Mouse (Mus musculus) olfactory bulb, adult 2 months (tissue): Measurements from ENCODE around the gene Igfbp4. TPM values are rescaled to one million over a fixed set of nuclear protein-coding genes. Genes with fewer than 3 reads are reported as not detected.
A peak's percentile ranks its signal among the peaks of the same experiment; 100 is the strongest.

Source experiments
- H3K27ac ChIP-seq: fragments of 200-500 bp; 2 replicates; pipeline ENCODE4 v1.5.1; 2012; ENCODE audit warnings: low read depth, low read length; ENCODE audit not compliant: insufficient read depth
- H3K4me1 ChIP-seq: fragments of 200-500 bp; 2 replicates; pipeline ENCODE4 v1.6.1; 2012; ENCODE audit warnings: low read length; ENCODE audit not compliant: control insufficient read depth, insufficient read depth
- H3K4me3 ChIP-seq: fragments of 200-500 bp; 2 replicates; pipeline ENCODE4 v1.5.1; 2012; ENCODE audit warnings: mild to moderate bottlenecking, low read depth, low read length, moderate library complexity; ENCODE audit not compliant: insufficient read depth
- CTCF ChIP-seq: fragments of 200-500 bp; IDR thresholded peaks from 2 replicates; pipeline ENCODE4 v1.5.1; 2012; ENCODE audit warnings: low read depth, mild to moderate bottlenecking, low read length, moderate library complexity; ENCODE audit not compliant: insufficient read depth
- POLR2A ChIP-seq: fragments of 200-500 bp; IDR thresholded peaks from 2 replicates; pipeline ENCODE4 v1.6.1; 2012; ENCODE audit warnings: mild to moderate bottlenecking, low read depth, low read length, moderate library complexity; ENCODE audit not compliant: insufficient read depth
- WGBS: fragments of 180-500 bp; shearing (Covaris S2); methylation state at CpG from one replicate; pipeline ENCODE4 v1.1.7; 2018; 5-methylcytosine and 5-hydroxymethylcytosine counted together
- polyA plus RNA-seq: library from polyadenylated mRNA; stranded (reverse); fragments of >200 nt; gene quantifications from 2 replicates; pipeline ENCODE4 v1.2.4, GENCODE M21; 2012; ENCODE audit warnings: low replicate concordance; ENCODE audit not compliant: missing spikeins, insufficient read depth, insufficient read length

The Igfbp4 gene
- not detected in 2 replicates for polyA plus RNA-seq

GRCm38 (mm10) chr11:99041051-99041729 lies at the start of gene Igfbp4:
Gene Igfbp4, plus strand, starts transcription at chr11:99041244.
- no peak within 1 kb of the TSS for H3K27ac ChIP-seq
- peaks cover 19% of the 10 kb centered on the region for H3K4me1 ChIP-seq
- TF ChIP-seq POLR2A (no peak; the same call in 1 of the 2 replicates), CTCF (no peak)
- H3K4me3 ChIP-seq, result peak within 1 kb of the TSS; percentile 44
- WGBS, result under 1% methylated on average over 63 of the region's 63 CpGs

- TF ChIP-seq POLR2A (no peak), CTCF (no peak)
- H3K4me3 ChIP-seq, result no peak overlapping the region
- H3K4me1 ChIP-seq, result no peaks in the 10 kb centered on the region
- WGBS, result 95% methylated on average over 7 of the region's 7 CpGs
- H3K27ac ChIP-seq, result no peak overlapping the region
Observed at GRCm38 (mm10) chr11:98995987-98996386, 45.1 kb upstream of the Igfbp4 start.

GRCm38 (mm10) chr11:98997659-98998058 lies 43.4 kb upstream of the Igfbp4 start:
- no peaks in the 10 kb centered on the region for H3K4me1 ChIP-seq
- H3K4me3 ChIP-seq, result no peak overlapping the region
- 93% methylated on average over 4 of the region's 4 CpGs for WGBS
- no peak overlapping the region for H3K27ac ChIP-seq
- no peak for TF ChIP-seq POLR2A
- no peak for TF ChIP-seq CTCF

- H3K27ac ChIP-seq, result no peak overlapping the region
- TF ChIP-seq CTCF (no peak), POLR2A (no peak)
- H3K4me3 ChIP-seq, result no peak overlapping the region
- H3K4me1 ChIP-seq, result no peaks in the 10 kb centered on the region
Observed at GRCm38 (mm10) chr11:98998776-98999175, 42.3 kb upstream of the Igfbp4 start.

- WGBS, result 94% methylated on average over 11 of the region's 11 CpGs
Observed at GRCm38 (mm10) chr11:98999243-98999642, 41.8 kb upstream of the Igfbp4 start.

GRCm38 (mm10) chr11:99006788-99007187 lies 34.3 kb upstream of the Igfbp4 start:
- no peak overlapping the region for H3K4me3 ChIP-seq
- H3K4me1 ChIP-seq, result no peaks in the 10 kb centered on the region
- no peak overlapping the region for H3K27ac ChIP-seq
- 87% methylated on average over 9 of the region's 9 CpGs for WGBS
- TF ChIP-seq CTCF (no peak), POLR2A (no peak)

More at GRCm38 (mm10) chr11:98999243-98999642, 41.8 kb upstream of the Igfbp4 start:
- no peaks in the 10 kb centered on the region for H3K4me1 ChIP-seq
- H3K27ac ChIP-seq, result no peak overlapping the region
- no peak overlapping the region for H3K4me3 ChIP-seq
- TF ChIP-seq CTCF, result no peak
- no peak for TF ChIP-seq POLR2A

- WGBS, result 89% methylated on average over 4 of the region's 4 CpGs
- TF ChIP-seq CTCF (no peak), POLR2A (no peak)
- Histone ChIP-seq H3K4me3 (no peak overlapping the region), H3K27ac (no peak overlapping the region), H3K4me1 (no peaks in the 10 kb centered on the region)
Observed at GRCm38 (mm10) chr11:99010124-99010523, 30.9 kb upstream of the Igfbp4 start.

GRCm38 (mm10) chr11:99010706-99011105 lies 30.3 kb upstream of the Igfbp4 start:
- TF ChIP-seq POLR2A (no peak), CTCF (no peak)
- Histone ChIP-seq H3K27ac (no peak overlapping the region), H3K4me1 (no peaks in the 10 kb centered on the region), H3K4me3 (no peak overlapping the region)
- WGBS, result 96% methylated on average over 5 of the region's 5 CpGs

GRCm38 (mm10) chr11:99013856-99014255 lies 27.2 kb upstream of the Igfbp4 start:
- H3K4me1 ChIP-seq, result no peaks in the 10 kb centered on the region
- TF ChIP-seq POLR2A (no peak), CTCF (no peak)
- 97% methylated on average over 1 of the region's 1 CpGs for WGBS
- H3K27ac ChIP-seq, result no peak overlapping the region
- H3K4me3 ChIP-seq, result no peak overlapping the region
